Mouse (Mus musculus): ENCODE results near the gene Cenpj. TPM values are rescaled to one million over a fixed set of nuclear protein-coding genes. Genes with fewer than 3 reads are reported as not detected.
A peak's percentile ranks its signal among the peaks of the same experiment; 100 is the strongest.

Cenpj gene
- total RNA-seq (2014; rRNA removed) (1.1 and 8.0 TPM in 2 replicates), polyA plus RNA-seq (2015; fragmentation: Nextera tagmentation; extraction: Ambion mirVana) (3.4 and 3.8 TPM in 2 replicates)

DNA sequence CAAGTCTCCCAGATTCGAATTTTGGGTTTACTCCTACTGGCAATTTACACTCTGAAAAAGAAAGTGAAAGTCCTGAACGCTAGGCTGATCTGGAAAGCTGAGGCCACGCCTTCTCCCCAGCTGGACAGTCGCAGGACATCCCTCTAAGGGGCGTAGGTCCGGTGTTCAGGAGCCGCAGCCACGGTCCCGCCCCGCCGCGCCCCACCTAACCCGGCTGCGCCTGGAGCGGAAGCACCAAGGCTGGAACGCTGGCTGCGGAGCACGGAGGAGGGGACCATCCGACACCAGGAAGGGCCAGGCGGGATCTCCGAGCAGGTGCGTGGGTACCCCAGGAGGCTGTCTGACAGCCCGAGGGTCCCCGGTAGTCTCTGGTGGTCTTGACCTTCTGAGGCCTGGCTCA is at the start of gene Cenpj, which contains the start of gene Parp4:
Gene Cenpj (minus strand): TSS at position 10 of the 400 bp plus-strand sequence.
Gene Parp4 (plus strand): TSS at position 204 of the 400 bp plus-strand sequence.
- Histone ChIP-seq H3K9me3 (ENCODE audit: low read length) (no peaks in the 10 kb centered on the region), H3K36me3 (ENCODE audit: insufficient read depth, low read length) (no peaks in the 10 kb centered on the region), H3K27me3 (ENCODE audit: insufficient read depth, low read length) (no peaks in the 10 kb centered on the region), H3K9ac (replicated peaks; ENCODE audit: low read length) (peak within 1 kb of the TSS; percentile 49; the same call in 1 of the 2 replicates), H3K27ac (no peak within 1 kb of the TSS), H3K4me3 (ENCODE audit: low read length) (peak within 1 kb of the TSS; percentile 52), H3K4me2 (ENCODE audit: low read depth, low read length) (peak within 1 kb of the TSS; percentile 74), H3K4me1 (ENCODE audit: insufficient read depth, low read length) (no peaks in the 10 kb centered on the region)
- ATAC-seq (no peak), DNase-seq (ENCODE audit: low spot score) (peak; percentile 53)
- WGBS: 1% methylated on average over 24 of the region's 24 CpGs
- no peak for TF ChIP-seq CTCF (IDR thresholded peaks at IDR 0.05; ENCODE audit: low read depth)

DNA sequence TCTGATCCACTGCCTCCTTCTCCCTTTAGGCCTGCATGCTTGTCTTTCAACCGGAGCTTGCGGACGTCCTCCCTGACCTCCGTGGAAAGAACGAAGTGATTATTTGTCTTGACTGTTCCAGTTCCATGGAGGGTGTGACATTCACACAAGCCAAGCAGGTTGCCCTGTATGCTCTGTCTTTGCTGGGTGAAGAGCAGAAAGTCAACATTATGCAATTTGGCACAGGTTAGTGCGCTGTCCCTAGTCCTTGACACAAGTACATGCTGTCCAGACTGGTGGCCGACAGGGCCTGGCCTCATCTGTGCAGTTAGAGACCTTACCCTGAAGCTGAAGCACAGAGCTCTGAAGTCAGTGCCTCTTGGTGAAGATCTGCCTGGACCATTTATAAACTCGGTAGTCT is 45.2 kb upstream of the Cenpj start:
- Histone ChIP-seq H3K36me3 (ENCODE audit: insufficient read depth, low read length) (no peaks in the 10 kb centered on the region), H3K9me3 (ENCODE audit: low read length) (no peaks in the 10 kb centered on the region), H3K4me3 (ENCODE audit: low read length) (no peak overlapping the region), H3K27me3 (ENCODE audit: insufficient read depth, low read length) (no peaks in the 10 kb centered on the region), H3K4me2 (ENCODE audit: low read depth, low read length) (no peak overlapping the region), H3K4me1 (ENCODE audit: insufficient read depth, low read length) (no peaks in the 10 kb centered on the region), H3K9ac (replicated peaks; ENCODE audit: low read length) (no peak overlapping the region), H3K27ac (no peak overlapping the region)
- WGBS: 90% methylated on average over 8 of the region's 8 CpGs
- ATAC-seq (no peak), DNase-seq (ENCODE audit: low spot score) (no peak)
- TF ChIP-seq CTCF (IDR thresholded peaks at IDR 0.05; ENCODE audit: low read depth): no peak

DNA sequence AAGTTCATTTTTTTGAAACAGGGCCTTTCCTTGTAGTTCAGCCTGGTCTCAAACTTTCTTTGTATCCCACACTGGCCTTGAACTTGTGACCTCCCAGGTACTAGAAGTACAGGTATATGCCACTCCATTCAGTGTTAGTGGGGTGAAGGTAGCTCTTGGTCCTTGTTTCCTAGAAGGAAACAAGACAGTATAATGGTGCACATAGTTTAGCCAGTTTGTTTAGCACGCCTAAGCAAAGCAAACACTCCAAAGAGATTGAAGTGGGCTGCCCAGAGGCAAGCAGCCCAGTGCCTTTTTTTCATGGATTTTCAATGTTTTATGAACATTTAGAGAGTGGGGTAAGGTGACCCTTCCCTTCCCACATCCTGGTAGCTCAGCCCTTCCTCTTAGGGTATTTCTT is 42.2 kb upstream of the Cenpj start:
- DNase-seq (ENCODE audit: low spot score) (no peak), ATAC-seq (no peak)
- no peak overlapping the region for H3K27ac ChIP-seq
- no peak overlapping the region for H3K4me3 ChIP-seq (ENCODE audit: low read length)
- H3K4me2 ChIP-seq (ENCODE audit: low read depth, low read length): no peak overlapping the region
- no peaks in the 10 kb centered on the region for H3K9me3 ChIP-seq (ENCODE audit: low read length)
- H3K27me3 ChIP-seq (ENCODE audit: insufficient read depth, low read length): no peaks in the 10 kb centered on the region
- no peak overlapping the region for H3K9ac ChIP-seq (replicated peaks; ENCODE audit: low read length)
- 76% methylated on average over 1 of the region's 1 CpGs for WGBS
- no peak for TF ChIP-seq CTCF (IDR thresholded peaks at IDR 0.05; ENCODE audit: low read depth)
- no peaks in the 10 kb centered on the region for H3K36me3 ChIP-seq (ENCODE audit: insufficient read depth, low read length)
- no peaks in the 10 kb centered on the region for H3K4me1 ChIP-seq (ENCODE audit: insufficient read depth, low read length)

GRCm38 (mm10) chr14:56613212-56613611 is 38.0 kb upstream of the Cenpj start:
- Histone ChIP-seq H3K9ac (replicated peaks; ENCODE audit: low read length) (no peak overlapping the region), H3K9me3 (ENCODE audit: low read length) (no peaks in the 10 kb centered on the region), H3K36me3 (ENCODE audit: insufficient read depth, low read length) (no peaks in the 10 kb centered on the region), H3K27me3 (ENCODE audit: insufficient read depth, low read length) (no peaks in the 10 kb centered on the region), H3K4me1 (ENCODE audit: insufficient read depth, low read length) (no peaks in the 10 kb centered on the region), H3K4me2 (ENCODE audit: low read depth, low read length) (no peak overlapping the region), H3K4me3 (ENCODE audit: low read length) (no peak overlapping the region), H3K27ac (no peak overlapping the region)
- no peak for ATAC-seq
- 88% methylated on average over 3 of the region's 3 CpGs for WGBS
- TF ChIP-seq CTCF (IDR thresholded peaks at IDR 0.05; ENCODE audit: low read depth): no peak
- DNase-seq (ENCODE audit: low spot score): no peak

DNA sequence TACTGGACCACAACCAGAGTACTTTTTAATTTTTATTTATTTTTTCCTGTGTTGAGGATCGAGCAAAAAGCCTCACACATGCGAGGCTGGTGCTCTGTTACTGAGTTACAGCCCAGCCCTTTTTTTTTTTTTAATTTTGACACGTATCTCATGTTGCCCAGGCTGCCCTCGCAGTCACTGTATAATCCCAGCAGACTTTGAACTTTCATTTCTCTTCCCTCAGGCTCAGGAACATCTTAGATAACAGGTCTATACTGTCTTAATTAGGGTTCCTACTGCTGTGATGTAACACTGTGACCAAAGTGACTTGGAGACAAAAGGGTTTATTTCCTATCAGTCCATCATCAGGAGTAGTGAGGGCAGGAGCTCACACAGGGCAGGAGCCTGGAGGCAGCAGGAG is 29.9 kb upstream of the Cenpj start:
- 79% methylated on average over 4 of the region's 4 CpGs for WGBS
- no peaks in the 10 kb centered on the region for H3K27me3 ChIP-seq (ENCODE audit: insufficient read depth, low read length)
- DNase-seq (ENCODE audit: low spot score) (no peak), ATAC-seq (no peak)
- no peaks in the 10 kb centered on the region for H3K4me1 ChIP-seq (ENCODE audit: insufficient read depth, low read length)
- no peak for TF ChIP-seq CTCF (IDR thresholded peaks at IDR 0.05; ENCODE audit: low read depth)
- H3K4me2 ChIP-seq (ENCODE audit: low read depth, low read length): no peak overlapping the region
- H3K9me3 ChIP-seq (ENCODE audit: low read length): no peaks in the 10 kb centered on the region
- no peaks in the 10 kb centered on the region for H3K36me3 ChIP-seq (ENCODE audit: insufficient read depth, low read length)
- no peak overlapping the region for H3K9ac ChIP-seq (replicated peaks; ENCODE audit: low read length)
- no peak overlapping the region for H3K27ac ChIP-seq
- no peak overlapping the region for H3K4me3 ChIP-seq (ENCODE audit: low read length)

GRCm38 (mm10) chr14:56604438-56604837 is 29.2 kb upstream of the Cenpj start:
- DNase-seq (ENCODE audit: low spot score) (no peak), ATAC-seq (no peak)
- H3K4me3 ChIP-seq (ENCODE audit: low read length): no peak overlapping the region
- H3K9me3 ChIP-seq (ENCODE audit: low read length): no peaks in the 10 kb centered on the region
- H3K4me2 ChIP-seq (ENCODE audit: low read depth, low read length): no peak overlapping the region
- 93% methylated on average over 5 of the region's 5 CpGs for WGBS
- no peak for TF ChIP-seq CTCF (IDR thresholded peaks at IDR 0.05; ENCODE audit: low read depth)
- no peak overlapping the region for H3K27ac ChIP-seq
- no peaks in the 10 kb centered on the region for H3K4me1 ChIP-seq (ENCODE audit: insufficient read depth, low read length)
- no peaks in the 10 kb centered on the region for H3K36me3 ChIP-seq (ENCODE audit: insufficient read depth, low read length)
- H3K9ac ChIP-seq (replicated peaks; ENCODE audit: low read length): no peak overlapping the region
- H3K27me3 ChIP-seq (ENCODE audit: insufficient read depth, low read length): no peaks in the 10 kb centered on the region

- no peak overlapping the region for H3K4me2 ChIP-seq (ENCODE audit: low read depth, low read length)
- H3K9me3 ChIP-seq (ENCODE audit: low read length): no peaks in the 10 kb centered on the region
- no peak overlapping the region for H3K9ac ChIP-seq (replicated peaks; ENCODE audit: low read length)
- H3K4me1 ChIP-seq (ENCODE audit: insufficient read depth, low read length): no peaks in the 10 kb centered on the region
- H3K4me3 ChIP-seq (ENCODE audit: low read length): no peak overlapping the region
- no peaks in the 10 kb centered on the region for H3K36me3 ChIP-seq (ENCODE audit: insufficient read depth, low read length)
- WGBS: 83% methylated on average over 9 of the region's 9 CpGs
- no peak for TF ChIP-seq CTCF (IDR thresholded peaks at IDR 0.05; ENCODE audit: low read depth)
- H3K27ac ChIP-seq: no peak overlapping the region
- H3K27me3 ChIP-seq (ENCODE audit: insufficient read depth, low read length): no peaks in the 10 kb centered on the region
- no peak for ATAC-seq
- DNase-seq (ENCODE audit: low spot score): no peak
Measured at GRCm38 (mm10) chr14:56602069-56602468, 26.8 kb upstream of the Cenpj start.
